Mouse (Mus musculus): ENCODE measurements at regions not wholly inside any gene's neighbourhood (a gene's known extent, or its start where the extent isn't known, plus 50 kb on each side); places are given as distances from the start of the nearest gene placed in this dataset.

DNA sequence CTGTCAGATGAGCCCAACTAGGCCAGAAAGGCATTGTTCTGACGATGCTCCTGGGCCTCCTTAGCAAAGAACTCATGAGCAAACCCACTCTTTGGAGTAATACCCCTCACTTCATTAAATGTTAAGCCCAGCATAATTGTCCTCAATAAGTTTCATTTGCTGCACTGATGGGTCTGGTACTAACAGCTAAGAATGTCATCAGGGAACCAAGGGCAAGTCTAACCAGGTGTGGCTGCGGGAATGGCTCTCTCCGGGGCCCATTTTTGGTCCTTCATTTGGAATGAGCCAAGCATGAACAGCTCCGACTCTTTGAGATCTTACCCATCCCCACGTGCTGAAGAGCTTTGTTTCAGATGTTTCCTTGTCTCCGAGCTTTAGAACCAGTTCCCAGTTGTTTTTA is 82.2 kb downstream of the Mex3b start:
- TF ChIP-seq CTCF (IDR thresholded peaks at IDR 0.05; ENCODE audit: control insufficient read depth, insufficient read depth, insufficient read length) (no peak), FOSL1 (IDR thresholded peaks at IDR 0.05; ENCODE audit: insufficient read depth, low read length, poor library complexity, severe bottlenecking) (no peak), MYOG (IDR thresholded peaks at IDR 0.05; ENCODE audit: control insufficient read depth, extremely low read depth, insufficient read length) (no peak), MAX (IDR thresholded peaks at IDR 0.05) (no peak), CEBPB (IDR thresholded peaks at IDR 0.05; ENCODE audit: low read depth) (no peak), USF1 (IDR thresholded peaks at IDR 0.05; ENCODE audit: low read depth) (no peak), MYOD1 (IDR thresholded peaks at IDR 0.05; ENCODE audit: control insufficient read depth, insufficient read length, low read depth) (no peak)

All from C2C12 (cell line).